Mouse (Mus musculus) lung, embryonic 16.5 days (tissue): ENCODE measurements around the gene Eng. TPM values are rescaled to one million over a fixed set of nuclear protein-coding genes. Genes with fewer than 3 reads are reported as not detected.
A peak's percentile ranks its signal among the peaks of the same experiment; 100 is the strongest.

ENCODE experiments used
- ATAC-seq: fragments of 200-750 bp; cut with Nextera tagmentation; 2 replicates; pipeline ENCODE4 v1.8.0; 2017; ENCODE audit warnings: low read depth, mild to moderate bottlenecking, moderate library complexity
- H3K27ac ChIP-seq: fragments of 300-500 bp; sonication (generic); 2 replicates; pipeline ENCODE4 v1.5.1; 2014; ENCODE audit warnings: mild to moderate bottlenecking, control low read depth, low read length
- H3K27me3 ChIP-seq: fragments of 300-500 bp; sonication (generic); 2 replicates; pipeline ENCODE4 v1.6.1; 2014; ENCODE audit warnings: low read depth, low read length, mixed read lengths; ENCODE audit not compliant: control insufficient read depth, insufficient read depth
- H3K36me3 ChIP-seq: fragments of 300-500 bp; sonication (generic); 2 replicates; pipeline ENCODE4 v1.6.1; 2014; ENCODE audit warnings: low read length; ENCODE audit not compliant: control insufficient read depth, insufficient read depth
- H3K4me1 ChIP-seq: fragments of 300-500 bp; sonication (generic); replicated peaks from 2 replicates; pipeline ENCODE4 v1.6.1; 2014; ENCODE audit warnings: low read length, mixed read lengths; ENCODE audit not compliant: control insufficient read depth, insufficient read depth
- H3K4me2 ChIP-seq: fragments of 300-500 bp; sonication (generic); 2 replicates; pipeline ENCODE4 v1.6.1; 2014; ENCODE audit warnings: low read depth, low read length, control low read depth
- H3K4me3 ChIP-seq: fragments of 300-500 bp; sonication (generic); 2 replicates; pipeline ENCODE4 v1.5.1; 2014; ENCODE audit warnings: mild to moderate bottlenecking, low read length, control low read depth
- H3K9ac ChIP-seq: fragments of 300-500 bp; sonication (generic); 2 replicates; pipeline ENCODE4 v1.6.1; 2014; ENCODE audit warnings: low read length, control low read depth
- H3K9me3 ChIP-seq: fragments of 300-500 bp; sonication (generic); 2 replicates; pipeline ENCODE4 v1.6.1; 2016; ENCODE audit warnings: low read length; ENCODE audit not compliant: control insufficient read depth
- WGBS: fragments of 180-500 bp; shearing (Covaris S2); extraction: QIAGEN DNeasy Blood & Tissue Kit; methylation state at CpG from one replicate; pipeline ENCODE4 v1.1.7; 2014; 5-methylcytosine and 5-hydroxymethylcytosine counted together
- polyA plus RNA-seq: library from polyadenylated mRNA; unstranded; fragments of >200 nt; fragmentation: Nextera tagmentation; extraction: Ambion mirVana; gene quantifications from 2 replicates; pipeline ENCODE4 v1.2.1, GENCODE M21; 2015

The Eng gene
- polyA plus RNA-seq, 1 experiment from 2014 or later = 120 TPM

GRCm38 (mm10) chr2:32681754-32682153, 35.4 kb downstream of the Eng start:
- no peaks in the 10 kb centered on the region for H3K27me3 ChIP-seq
- no peak overlapping the region for H3K27ac ChIP-seq
- H3K9me3 ChIP-seq = no peaks in the 10 kb centered on the region
- 58% methylated on average over 6 of the region's 6 CpGs for WGBS
- H3K36me3 ChIP-seq = peaks cover 43% of the 10 kb centered on the region
- H3K4me1 ChIP-seq = peaks cover 5% of the 10 kb centered on the region; the same call in 1 of the 2 replicates
- no peak overlapping the region for H3K4me3 ChIP-seq
- no peak for ATAC-seq
- H3K9ac ChIP-seq = no peak overlapping the region
- no peak overlapping the region for H3K4me2 ChIP-seq

DNA sequence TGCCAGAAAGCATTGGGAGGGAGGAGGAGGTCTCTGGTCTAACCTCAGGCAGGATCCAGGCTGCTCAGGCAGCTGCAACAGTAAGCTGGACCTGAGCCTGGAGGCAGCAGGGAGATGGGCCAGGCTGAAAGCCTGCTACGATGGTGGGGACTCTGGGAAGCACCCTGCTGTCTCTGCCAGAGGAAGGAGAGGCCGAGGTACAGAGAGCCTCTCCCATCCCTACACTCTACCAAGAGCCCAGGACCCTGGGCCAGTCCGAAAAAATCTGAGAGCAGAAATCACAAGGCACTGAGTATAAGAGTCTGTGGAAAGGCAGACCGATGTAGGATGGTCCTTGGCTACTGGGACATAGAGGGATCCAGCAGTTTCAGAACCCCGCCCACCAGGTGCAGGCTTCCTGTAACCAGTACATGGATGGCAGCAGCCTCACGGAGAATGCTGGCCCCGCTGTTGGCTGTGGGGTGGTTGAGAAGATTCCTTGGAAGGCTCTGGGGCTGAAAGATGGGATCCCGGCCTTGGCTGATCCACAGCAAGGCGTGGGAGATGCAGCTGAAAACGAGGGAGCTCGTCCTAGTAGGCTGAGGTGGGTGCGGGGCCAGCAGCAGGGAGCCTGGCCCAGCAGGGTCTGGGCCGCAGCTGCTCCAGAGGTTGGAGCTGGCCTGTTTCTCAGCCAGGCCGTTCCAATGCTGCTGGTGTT, 36.5 kb downstream of the Eng start:
- Histone ChIP-seq H3K27ac (no peak overlapping the region), H3K9me3 (no peaks in the 10 kb centered on the region), H3K27me3 (no peaks in the 10 kb centered on the region), H3K36me3 (peaks cover 51% of the 10 kb centered on the region), H3K4me1 (peaks cover 5% of the 10 kb centered on the region; the same call in 1 of the 2 replicates), H3K4me3 (no peak overlapping the region), H3K4me2 (no peak overlapping the region), H3K9ac (no peak overlapping the region)
- 83% methylated on average over 14 of the region's 14 CpGs for WGBS
- ATAC-seq = no peak

DNA sequence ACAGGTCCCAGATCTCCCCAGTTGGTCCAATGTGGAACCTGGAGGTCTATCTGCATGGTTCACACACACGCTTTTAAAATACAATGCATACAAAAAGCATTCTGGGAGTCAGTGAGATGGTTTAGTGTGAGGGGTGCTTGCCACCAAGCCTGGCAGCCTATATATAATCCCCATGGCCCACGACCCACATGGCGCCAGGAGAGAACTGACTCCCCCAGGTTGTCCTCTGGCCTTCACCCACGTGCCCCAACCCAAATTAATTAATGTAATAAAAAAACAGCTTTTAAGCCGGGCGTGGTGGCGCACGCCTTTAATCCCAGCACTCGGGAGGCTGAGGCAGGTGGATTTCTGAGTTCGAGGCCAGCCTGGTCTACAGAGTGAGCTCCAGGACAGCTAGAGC, 37.3 kb downstream of the Eng start:
- H3K9me3 ChIP-seq = no peaks in the 10 kb centered on the region
- no peak for ATAC-seq
- no peaks in the 10 kb centered on the region for H3K27me3 ChIP-seq
- no peak overlapping the region for H3K4me3 ChIP-seq
- H3K9ac ChIP-seq = no peak overlapping the region
- peaks cover 47% of the 10 kb centered on the region for H3K36me3 ChIP-seq
- H3K4me1 ChIP-seq = peaks cover 5% of the 10 kb centered on the region; the same call in 1 of the 2 replicates
- H3K4me2 ChIP-seq = no peak overlapping the region
- no peak overlapping the region for H3K27ac ChIP-seq
- 89% methylated on average over 10 of the region's 10 CpGs for WGBS

- no peak for ATAC-seq
Measured at GRCm38 (mm10) chr2:32684681-32685428, 38.5 kb downstream of the Eng start.

GRCm38 (mm10) chr2:32685807-32686206, 39.4 kb downstream of the Eng start:
- Histone ChIP-seq H3K4me1 (peaks cover 6% of the 10 kb centered on the region), H3K36me3 (peaks cover 42% of the 10 kb centered on the region), H3K9ac (no peak overlapping the region), H3K9me3 (no peaks in the 10 kb centered on the region), H3K27ac (no peak overlapping the region), H3K4me3 (no peak overlapping the region), H3K4me2 (no peak overlapping the region), H3K27me3 (no peaks in the 10 kb centered on the region)
- ATAC-seq = no peak
- WGBS = 96% methylated on average over 3 of the region's 3 CpGs

More at GRCm38 (mm10) chr2:32684681-32685428, 38.5 kb downstream of the Eng start:
- WGBS = 83% methylated on average over 15 of the region's 15 CpGs
- Histone ChIP-seq H3K9me3 (no peaks in the 10 kb centered on the region), H3K27me3 (no peaks in the 10 kb centered on the region), H3K9ac (no peak overlapping the region), H3K4me2 (no peak overlapping the region), H3K4me3 (no peak overlapping the region), H3K4me1 (peaks cover 4% of the 10 kb centered on the region; the same call in 1 of the 2 replicates), H3K27ac (no peak overlapping the region), H3K36me3 (peaks cover 42% of the 10 kb centered on the region)

DNA sequence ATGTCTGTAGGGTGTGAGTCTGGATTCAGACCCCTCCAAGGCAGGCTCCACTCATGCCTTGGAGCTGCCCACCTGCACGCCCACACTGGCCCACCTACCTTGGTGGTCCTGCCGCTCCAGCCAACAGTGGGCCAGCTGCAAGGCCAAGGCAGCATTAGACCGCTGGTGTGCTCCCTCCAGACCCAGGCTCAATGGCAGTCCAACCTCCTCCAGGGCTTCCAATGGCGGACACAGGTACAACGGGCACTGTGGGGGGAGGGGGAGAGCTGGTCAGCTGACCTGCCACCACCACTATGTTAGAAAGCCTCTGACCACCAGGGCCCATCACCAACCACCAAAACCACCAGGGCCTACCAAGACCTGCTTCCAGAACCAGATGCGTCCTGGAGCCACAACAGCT, 40.2 kb downstream of the Eng start:
- H3K4me3 ChIP-seq = no peak overlapping the region
- no peak overlapping the region for H3K27ac ChIP-seq
- H3K9me3 ChIP-seq = no peaks in the 10 kb centered on the region
- H3K27me3 ChIP-seq = no peaks in the 10 kb centered on the region
- no peak overlapping the region for H3K4me2 ChIP-seq
- no peak overlapping the region for H3K9ac ChIP-seq
- WGBS = 85% methylated on average over 6 of the region's 6 CpGs
- no peak for ATAC-seq
- peaks cover 6% of the 10 kb centered on the region for H3K4me1 ChIP-seq
- peaks cover 42% of the 10 kb centered on the region for H3K36me3 ChIP-seq

GRCm38 (mm10) chr2:32687562-32687961, 41.2 kb downstream of the Eng start:
- Histone ChIP-seq H3K36me3 (peaks cover 35% of the 10 kb centered on the region), H3K4me3 (no peak overlapping the region), H3K9me3 (no peaks in the 10 kb centered on the region), H3K27me3 (no peaks in the 10 kb centered on the region), H3K4me1 (peaks cover 9% of the 10 kb centered on the region), H3K9ac (no peak overlapping the region), H3K27ac (no peak overlapping the region), H3K4me2 (no peak overlapping the region)
- no peak for ATAC-seq
- 94% methylated on average over 8 of the region's 8 CpGs for WGBS

DNA sequence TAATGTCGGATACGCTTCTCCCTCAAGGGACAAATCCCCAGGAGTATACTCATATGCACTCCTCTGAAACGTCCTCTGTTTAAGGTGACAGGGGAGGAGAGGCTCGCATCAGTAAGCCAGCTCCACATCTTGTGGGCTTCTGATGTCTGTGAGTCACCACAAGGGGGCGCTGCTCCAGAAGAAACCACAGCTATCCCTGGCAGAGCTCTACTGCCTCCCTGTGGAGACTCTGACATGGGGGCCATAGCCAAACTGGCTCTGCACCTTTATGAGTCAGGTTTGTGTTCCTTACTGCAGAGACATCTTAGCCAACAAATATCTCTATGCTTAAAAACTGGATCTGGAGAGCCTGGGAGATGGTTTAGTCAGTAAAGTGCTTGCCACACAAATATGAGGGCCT, 43.0 kb downstream of the Eng start:
- 26% methylated on average over 5 of the region's 5 CpGs for WGBS
- no peak overlapping the region for H3K9ac ChIP-seq
- H3K4me3 ChIP-seq = no peak overlapping the region
- H3K36me3 ChIP-seq = peaks cover 24% of the 10 kb centered on the region
- H3K4me1 ChIP-seq = peaks cover 18% of the 10 kb centered on the region
- H3K9me3 ChIP-seq = no peaks in the 10 kb centered on the region
- no peaks in the 10 kb centered on the region for H3K27me3 ChIP-seq
- H3K27ac ChIP-seq = no peak overlapping the region
- no peak for ATAC-seq
- no peak overlapping the region for H3K4me2 ChIP-seq

DNA sequence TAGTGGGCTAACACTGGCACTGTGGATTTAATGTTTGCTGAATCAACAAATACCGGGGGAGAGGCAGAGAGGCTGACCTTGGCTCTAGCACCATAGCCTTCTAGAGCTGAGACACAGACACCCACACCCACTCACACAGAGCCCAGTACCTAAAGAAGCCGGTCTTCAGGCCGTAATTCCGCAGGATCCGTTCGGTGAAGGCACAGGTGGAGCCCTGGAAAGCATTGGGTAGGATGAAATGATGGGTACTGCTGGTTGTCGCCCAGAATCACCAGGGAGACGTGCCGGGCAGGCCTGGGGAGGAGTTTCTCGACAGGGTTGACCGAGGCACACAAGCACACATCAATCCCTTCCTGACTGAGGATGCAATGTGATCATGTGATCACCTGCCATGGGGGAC, 44.6 kb downstream of the Eng start:
- Histone ChIP-seq H3K4me1 (peaks cover 21% of the 10 kb centered on the region), H3K4me2 (no peak overlapping the region), H3K27ac (0 out of 2 replicates have a peak overlapping the region, but pooled peaks have one; percentile 10), H3K9me3 (no peaks in the 10 kb centered on the region), H3K36me3 (peaks cover 15% of the 10 kb centered on the region), H3K9ac (no peak overlapping the region), H3K27me3 (no peaks in the 10 kb centered on the region), H3K4me3 (no peak overlapping the region)
- WGBS = 63% methylated on average over 11 of the region's 11 CpGs
- ATAC-seq = no peak
